Mouse (Mus musculus) embryo, embryonic 10.5 days (tissue): Measurements from ENCODE around the gene Btbd11.

Source experiments
- DNase-seq: peaks from one replicate; pipeline ENCODE4 v3.0.0-alpha.2; 2015; ENCODE audit warnings: low spot score

Btbd11 gene

DNA sequence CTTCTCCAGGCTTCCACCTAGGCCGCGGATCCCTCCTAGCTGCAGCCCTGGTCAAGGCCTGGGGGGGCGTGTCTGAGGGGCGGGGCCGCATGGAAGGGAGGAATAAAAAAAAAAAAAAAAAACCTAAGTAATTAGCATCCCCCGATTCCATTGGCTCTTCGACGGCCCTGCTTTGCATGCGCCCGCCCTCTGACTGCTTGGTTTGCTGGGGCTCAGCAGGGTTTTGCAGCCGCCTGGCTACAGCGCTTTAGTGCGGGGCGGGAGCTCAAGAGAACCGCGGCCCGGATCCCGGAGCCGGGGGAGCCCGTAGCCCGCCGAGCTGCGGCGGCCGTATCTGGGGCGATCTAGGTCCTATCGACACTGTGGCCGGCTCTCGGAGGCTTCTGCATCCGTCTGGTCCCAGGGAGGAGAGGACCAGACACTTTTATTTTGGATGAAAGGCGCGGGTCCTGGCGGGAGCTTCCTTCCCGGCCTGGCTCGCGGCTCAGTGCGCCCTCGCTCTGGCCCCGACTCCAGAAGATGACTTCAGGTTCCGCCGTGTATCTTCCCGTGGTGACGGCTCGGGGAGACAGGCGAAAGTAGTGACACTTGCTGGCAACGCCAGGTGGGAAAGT is at the start of gene Btbd11:
Btbd11 (plus strand) TSS at position 210 of the 614 bp plus-strand sequence.
- DNase-seq = peak; percentile 96

DNA sequence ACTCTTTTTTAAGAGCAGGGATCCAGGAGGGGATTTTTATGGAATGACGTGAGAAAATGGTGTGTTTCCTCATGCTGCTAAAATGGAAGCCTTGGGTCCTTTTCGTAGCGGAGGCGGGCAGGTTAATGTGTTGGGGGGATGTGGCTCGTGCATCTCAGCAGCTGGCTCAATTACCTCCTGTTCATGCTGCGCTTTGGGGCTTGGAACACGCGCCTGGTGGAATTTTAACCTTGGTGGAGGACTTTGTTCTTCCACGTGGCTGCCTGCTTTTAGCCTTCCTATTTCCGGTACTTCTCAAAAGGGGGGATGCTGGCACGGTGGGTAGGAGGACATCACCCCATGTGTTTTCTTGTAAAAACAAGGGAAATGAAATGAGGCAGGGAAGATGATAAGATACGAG is 47.9 kb upstream of the Btbd11 start:
- no peak for DNase-seq

DNA sequence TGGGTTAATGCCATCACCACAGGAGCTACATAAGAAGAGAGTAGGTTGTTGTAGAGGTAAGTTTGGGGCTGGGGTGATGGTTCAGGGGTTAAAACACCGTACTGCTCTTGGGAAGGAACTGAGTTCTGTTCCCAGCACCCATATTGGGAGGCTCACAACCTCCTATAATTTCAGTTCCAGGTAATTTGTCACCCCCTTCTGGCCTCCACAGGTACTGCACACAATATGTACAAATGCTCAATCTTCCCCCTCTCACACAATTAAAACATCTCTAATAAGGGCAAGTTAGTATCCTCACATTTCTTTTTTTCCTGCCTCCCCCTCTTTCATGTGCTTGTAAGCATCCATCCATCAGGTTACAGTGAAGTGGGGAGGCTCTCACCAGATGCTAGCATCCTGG is 44.7 kb upstream of the Btbd11 start:
- DNase-seq = no peak

DNA sequence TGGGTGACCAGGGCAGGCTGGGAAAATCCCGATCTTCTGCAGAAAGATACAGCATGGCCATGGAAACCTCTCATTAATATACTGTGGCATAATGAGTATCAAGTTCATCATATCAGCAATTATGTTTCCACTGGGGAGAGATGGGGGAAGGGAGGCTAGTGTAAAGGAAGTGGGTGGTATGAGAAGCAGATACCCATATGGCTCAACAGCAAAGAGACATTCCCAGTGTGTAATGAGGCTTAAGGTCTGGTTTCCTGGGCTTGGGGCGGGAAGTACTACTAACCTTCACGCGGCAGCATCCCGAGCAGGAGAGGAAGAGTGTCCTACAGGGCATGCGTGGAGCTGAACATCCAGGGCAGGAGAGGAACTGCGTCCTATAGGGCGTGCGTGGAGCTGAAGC is 39.4 kb upstream of the Btbd11 start:
- DNase-seq = no peak

DNA sequence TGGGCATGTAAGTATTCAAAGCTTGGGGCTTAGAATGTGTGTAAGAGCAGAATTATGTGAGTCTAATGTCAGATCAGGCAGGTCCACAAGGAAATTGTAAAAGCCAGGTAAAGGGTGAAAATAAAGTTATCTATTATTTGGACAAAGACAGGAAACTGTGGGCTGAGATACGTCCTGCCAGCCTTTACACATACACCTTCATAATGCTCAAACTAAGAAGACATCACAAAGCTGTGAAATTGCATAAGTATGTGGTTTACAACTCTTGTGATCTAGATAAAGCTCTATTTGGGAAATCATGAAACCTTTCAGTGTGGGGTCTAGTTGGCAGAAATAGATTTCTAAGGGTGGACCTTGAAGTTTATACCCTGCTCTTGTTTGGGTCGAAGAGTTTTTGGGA is 34.1 kb upstream of the Btbd11 start:
- no peak for DNase-seq

DNA sequence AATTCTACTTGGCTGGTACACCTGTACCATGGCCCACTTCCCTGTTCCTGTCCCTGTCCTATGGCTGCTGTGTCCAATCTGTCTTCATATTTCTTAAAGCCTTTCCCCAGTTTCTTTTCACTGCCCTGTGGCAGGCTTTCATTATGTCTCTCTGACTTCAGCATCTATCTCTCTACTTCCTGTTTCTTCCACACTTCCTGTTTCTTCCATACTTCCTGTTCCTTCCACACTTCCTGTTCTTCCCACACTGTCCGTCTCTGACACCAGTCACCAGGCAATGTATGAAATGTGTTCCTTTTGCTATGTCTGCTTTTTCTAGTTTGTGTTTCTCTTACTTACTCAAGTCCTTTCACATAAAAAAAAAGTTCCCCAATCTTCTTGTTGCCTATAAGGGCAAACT is 32.3 kb upstream of the Btbd11 start:
- DNase-seq = no peak

DNA sequence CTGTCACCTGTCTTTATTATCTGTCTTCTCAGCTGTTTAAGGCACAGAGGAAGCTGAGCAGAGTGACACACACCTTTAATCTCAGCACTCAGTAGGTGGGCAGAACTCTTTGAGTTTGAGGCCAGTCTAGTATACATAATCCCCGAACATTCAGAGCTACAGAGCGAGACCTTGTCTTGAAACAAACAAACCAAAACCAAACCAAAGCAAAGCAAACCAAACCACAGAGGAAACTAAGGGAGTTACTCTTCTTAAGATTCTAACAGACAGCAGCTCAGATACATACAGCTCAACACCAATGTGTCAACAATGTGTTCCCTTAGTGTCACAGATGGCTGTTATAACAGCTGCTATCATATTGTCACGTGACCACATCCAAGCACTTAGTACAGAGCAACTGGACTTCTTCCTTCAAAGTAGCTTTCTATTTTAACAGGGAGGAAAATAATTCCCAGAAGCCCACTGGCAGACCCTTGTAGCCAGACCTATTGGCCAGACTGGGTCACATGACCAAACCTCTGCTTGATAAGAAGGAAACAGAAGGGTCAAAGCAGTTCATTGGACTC is 27.0 kb upstream of the Btbd11 start:
- no peak for DNase-seq

DNA sequence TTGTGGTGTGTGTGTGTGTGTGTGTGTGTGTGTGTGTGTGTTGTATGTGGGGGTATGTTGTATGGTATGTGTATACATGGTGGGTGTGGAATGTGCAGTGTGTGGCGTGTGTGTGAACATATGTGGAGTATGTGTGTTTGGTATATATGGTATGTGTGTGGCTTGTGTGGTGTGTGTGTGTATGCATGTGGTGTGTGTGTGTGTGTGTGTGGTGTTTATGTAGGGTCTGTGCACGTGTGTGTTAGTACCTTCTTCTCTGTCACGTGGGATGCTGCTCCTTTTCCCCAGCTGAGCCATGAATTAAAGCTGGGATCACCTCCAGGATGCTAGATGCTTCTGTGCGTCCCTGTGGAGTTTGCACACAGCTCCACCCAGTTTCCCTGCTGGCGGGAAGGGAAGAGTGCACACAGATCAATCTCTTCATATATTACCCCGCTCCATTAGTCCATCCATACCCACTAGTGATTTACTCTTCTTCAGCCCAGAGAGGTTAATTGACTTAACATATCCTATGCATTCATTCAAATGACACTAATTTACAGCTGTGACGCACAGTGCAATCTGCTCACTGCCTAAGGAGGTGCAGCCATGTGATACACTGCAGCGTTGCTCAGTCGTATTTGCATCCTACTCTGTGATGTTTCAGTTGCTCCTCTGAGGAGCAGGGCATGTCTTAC is 23.7 kb upstream of the Btbd11 start:
- DNase-seq = peak; percentile 3

DNA sequence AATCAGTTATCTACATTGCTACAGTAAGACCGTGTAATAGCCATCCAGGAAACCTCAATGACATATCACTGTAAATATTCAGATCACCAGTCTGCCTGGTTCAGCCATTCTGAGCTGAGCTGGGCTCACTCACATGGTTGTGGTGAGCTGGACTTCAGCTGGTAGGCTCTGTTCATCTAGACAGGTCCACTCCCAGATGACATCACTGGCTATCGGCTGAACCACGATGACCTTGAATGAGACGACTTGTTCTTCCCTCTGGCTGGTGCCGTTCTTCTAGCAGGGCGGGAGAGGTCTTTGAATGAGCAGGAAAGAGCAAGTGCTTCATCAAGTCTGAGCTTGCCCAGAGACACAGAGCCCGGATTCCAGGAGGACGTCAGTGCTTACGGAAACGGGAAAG is 19.7 kb upstream of the Btbd11 start:
- no peak for DNase-seq

DNA sequence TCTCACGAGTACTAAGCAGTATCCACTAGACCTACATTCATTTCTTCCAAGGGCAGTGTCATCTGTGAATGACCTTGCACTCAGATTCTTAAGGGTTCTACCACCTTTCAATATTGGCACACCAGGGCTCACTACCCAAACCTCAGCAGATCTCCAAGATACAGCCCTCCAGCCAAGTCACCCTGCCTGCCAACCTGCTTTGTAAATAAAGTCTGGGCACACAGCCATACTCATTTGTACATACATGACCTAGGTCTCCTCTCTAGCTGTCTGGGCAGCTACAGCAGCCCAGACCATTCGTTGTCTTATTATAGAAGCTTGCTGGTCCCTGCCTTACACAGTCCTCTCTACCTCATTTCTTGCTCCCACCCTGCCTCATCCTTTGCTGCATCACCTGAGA is 15.3 kb upstream of the Btbd11 start:
- no peak for DNase-seq

DNA sequence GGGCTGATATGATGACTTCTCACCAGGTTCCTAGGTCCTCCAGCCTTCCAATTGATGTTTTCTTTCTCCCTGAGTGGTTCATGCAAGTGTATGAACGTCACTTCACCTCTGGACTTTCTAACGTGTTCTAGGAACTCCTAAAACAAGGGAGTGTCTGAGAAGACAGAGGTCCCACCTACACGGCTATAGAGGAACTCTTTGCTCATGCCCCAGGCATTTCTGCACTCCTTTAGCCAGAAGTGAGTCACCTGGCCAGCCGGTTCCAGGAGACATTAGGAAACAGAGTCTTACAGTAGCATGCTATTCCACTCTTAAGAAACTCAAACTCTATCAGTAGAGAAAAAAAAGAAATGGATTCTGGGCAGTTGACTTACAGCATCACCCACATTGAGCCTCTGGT is 14.5 kb upstream of the Btbd11 start:
- no peak for DNase-seq

DNA sequence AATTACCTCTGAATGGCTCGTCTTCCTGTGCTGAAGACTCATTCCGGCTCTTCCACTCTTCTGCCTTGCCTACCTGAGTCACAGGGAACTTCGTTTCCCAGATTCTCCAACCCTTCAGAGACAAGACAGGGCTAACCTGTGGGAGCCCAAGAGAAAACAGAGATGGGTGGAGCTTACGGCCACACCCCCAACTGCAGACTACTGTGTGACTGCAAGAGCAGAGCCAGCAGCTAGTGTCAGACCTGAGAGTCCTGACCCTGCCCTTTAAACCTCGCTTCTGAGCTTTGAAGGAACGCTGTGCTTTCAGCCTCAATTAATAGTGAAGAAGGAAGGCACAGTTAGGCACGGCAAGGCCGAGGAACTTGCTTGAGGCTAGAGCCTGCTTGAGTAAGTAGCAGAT is 7.6 kb upstream of the Btbd11 start:
- peak; percentile 39 for DNase-seq

DNA sequence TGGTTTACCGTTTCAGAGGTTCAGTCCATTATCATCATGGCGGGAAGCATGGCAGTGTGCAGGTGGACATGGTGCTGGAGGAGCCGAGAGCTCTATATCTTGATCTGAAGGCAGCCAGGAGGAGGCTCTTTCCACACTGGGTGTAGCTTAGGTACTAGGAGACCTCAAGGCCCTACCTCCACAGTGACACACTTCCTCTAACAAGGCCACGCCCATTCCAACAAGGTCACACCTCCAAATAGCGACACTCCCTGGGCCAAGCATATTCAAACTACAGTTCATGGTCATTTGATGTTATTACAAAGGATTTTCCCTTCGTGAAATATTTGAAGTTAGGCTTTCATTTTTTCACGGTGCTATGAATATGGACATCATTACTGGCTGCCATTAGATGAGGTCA is 3.6 kb upstream of the Btbd11 start:
- no peak for DNase-seq

DNA sequence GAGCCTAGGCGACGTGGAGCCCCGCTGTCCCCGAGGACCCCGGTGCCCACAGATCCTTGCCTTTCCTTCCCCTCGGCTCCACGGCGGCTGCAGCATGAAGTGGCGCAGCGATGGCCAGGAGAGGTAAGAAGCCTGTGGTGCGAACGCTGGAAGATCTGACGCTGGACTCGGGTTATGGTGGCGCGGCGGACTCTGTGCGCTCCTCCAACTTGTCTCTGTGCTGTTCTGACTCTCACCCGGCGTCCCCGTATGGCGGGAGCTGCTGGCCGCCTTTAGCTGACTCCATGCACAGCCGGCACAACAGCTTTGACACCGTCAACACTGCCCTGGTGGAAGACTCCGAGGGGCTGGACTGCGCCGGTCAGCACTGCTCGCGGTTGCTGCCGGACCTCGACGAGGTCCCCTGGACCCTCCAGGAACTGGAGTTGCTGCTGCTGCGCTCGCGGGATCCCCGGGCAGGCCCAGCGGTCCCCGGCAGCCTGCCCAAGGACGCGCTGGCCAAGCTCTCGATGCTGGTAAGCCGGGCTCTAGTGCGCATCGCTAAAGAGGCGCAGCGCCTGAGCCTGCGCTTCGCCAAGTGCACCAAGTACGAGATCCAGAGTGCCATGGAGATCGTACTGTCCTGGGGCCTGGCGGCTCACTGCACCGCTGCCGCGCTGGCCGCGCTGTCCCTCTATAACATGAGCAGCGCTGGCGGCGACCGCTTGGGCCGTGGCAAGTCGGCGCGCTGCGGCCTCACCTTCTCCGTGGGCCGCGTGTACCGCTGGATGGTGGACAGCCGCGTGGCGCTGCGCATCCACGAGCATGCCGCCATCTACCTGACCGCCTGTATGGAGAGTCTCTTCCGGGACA is 831 bp downstream of the Btbd11 start:
- peak; percentile 69 for DNase-seq

DNA sequence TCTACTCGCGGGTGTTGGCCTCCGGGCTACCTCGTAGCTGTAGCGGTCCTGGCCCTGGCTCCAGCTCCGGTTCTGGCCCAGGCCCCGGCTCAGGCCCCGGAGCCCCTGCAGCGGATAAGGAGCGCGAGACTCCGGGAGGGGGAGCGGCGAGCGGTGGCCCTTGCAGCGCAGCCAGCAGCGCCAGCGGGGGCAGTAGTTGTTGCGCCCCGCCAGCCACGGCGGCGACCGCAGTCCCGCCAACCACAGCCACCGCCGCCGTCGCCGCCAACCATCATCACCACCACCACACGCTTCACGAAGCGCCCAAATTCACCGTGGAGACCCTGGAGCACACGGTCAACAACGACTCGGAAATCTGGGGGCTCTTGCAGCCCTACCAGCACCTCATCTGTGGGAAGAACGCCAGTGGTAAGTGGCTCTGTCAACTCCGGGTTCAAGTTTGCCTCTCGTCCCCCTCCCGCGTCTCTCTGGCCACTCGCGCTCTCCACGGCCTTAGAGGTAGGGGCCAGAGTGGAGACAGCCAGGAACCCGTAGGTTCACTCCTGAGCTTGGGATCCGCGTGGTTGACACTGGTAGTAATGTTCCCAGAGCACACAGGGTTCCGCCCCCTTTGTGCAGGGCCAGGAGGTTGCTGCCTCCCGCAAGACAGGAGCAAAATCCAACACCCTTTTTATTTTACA is 1.6 kb downstream of the Btbd11 start:
- peak; percentile 30 for DNase-seq

DNA sequence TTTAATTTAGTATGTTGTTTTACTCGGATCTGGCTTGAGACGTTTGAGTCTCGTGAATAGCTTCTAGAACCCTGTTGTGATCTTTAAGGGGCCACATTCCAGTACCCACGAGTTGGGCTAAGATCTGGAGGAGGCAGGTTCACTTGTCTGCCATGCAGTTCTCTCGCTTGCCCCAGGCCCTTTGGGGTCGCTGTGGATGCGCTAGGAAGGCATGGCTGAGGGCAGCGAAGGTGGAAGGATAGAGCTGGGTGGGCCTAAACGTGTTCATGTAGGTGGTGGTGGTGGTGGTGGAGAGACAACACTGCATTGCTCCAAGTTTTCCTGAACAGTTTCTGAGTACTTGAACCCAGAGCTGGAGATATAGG is 2.1 kb downstream of the Btbd11 start:
- DNase-seq = peak; percentile 81

DNA sequence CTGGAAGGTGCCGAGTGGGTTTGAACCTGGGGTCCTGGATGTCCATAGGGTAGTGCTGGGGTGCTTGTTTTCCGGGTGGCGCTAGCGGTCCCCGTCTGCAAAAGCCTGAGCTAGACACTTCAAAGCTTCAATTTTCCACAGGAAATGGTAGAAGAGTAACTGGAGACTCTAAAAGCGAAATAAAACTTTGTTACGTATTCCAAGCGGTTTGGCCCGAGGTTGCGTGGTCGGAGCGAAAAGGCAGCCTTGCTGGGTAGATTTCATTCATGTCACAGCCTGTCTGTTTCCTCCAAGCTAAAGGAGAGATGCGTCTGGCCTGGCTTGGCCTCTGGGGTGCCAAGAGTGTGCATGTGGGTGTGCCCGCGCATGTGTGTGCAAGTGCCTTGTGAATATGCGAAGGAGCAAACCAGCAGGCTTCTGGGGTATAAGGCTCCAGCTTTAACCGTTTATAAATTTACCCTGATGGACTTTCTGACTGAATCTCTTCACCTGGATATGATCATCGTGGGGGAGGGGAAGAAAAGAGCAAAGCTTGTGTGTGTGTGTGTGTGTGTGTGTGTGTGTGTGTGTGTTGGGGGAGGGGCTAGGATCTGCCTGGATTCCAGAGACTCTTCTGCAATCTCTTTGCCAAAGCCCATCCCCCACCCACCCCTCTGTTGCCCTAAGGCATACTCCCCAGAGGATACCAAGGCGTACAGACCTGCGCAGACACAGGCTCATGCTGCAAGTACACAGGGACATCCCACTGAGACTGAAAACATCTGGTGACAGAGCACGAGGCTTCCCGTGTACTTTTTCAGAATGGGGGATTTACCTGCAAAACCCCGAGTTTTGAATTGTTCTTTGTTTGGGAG is 2.9 kb downstream of the Btbd11 start:
- peak; percentile 44 for DNase-seq

DNA sequence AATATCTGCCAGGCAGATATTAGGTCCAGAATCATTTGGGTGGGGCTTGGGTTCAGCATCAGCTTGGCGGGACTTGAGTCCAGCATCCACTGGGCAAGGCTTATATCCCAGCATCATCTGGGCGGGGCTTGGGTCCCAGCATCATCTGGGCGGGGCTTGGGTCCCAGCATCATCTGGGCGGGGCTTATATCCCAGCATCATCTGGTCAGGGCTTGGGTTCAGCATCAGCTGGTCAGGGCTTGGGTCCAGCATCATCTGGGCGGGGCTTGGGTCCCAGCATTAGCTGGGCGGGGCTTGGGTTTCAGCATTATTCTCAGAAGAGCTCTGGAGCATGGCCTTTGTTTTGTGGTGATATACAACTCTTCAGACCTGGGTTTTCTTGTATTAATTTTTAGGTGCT is 6.4 kb downstream of the Btbd11 start:
- no peak for DNase-seq

DNA sequence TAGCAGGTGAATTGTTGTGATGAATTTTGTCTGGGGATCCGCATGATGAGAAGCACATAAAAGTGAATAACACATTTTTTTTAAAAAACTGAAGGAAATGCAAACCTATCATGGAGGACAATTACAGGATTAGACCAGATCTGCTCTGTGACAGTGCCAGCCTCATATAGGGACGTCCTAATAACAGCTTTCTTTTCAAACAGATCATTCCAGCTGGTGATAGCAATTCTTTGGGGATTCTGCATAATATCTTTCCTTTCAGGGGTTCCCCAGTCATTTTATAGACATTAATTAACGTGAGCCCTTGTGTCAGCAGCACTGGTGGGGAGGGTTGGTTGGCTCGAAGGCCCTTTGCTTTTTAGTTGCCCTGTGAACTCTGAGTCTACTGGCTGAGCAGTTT is 7.9 kb downstream of the Btbd11 start:
- DNase-seq = no peak

DNA sequence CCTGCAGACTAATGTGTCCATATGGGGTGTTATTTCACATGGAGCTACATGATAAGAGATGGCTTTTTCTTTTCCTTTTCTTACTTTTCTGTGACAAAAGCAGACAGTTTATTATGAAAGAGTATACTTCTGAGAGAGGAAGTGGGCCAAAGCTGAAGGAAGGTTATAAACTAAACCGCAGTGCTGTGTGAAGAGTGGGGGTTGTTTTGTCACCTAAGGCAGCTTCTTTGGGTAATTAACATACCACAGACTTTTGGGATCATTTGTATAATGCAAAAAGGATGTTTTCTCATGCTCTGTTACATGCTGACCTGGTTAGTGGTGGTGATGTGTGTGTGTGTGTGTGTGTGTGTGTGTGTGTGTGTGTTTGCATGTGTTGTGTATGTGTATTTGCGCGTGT is 24.5 kb downstream of the Btbd11 start:
- no peak for DNase-seq

DNA sequence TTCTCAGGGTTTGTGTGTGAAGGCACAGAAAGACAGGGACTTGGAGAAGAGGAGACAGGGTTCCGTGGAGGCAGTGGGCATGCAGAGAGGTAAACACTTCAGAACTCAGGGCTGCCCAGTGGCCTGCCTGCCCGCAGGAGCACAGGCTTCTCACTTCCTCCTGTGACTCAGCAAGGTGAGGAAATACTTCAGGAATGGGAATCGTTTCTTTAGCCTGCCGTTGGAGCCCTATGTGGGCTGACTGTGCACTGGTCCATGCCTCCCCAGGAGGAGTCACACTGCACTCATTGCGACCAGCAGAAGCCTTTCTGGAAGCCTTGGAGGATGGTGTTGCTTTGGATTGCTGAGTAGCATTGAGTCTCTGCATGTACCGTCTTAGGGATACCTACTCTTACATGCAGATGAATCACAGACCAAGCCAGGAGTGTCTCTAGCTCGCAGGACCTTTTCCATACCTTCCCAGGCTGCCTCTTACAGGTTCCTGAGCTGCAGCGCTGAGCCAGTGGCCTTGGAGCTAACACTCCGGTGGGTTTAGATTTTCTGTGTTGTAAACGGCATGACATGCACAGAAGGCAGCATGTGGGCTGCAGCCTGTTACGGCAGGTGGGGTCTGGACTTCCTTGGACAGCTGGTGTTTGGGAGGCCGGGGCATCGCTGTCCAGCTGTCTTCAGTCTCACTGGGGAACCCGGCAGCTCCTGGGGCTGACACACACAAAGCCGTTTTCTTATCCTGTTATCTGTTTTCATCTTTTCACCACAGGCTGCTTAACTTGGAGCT is 34.4 kb downstream of the Btbd11 start:
- DNase-seq = peak; percentile 23
